Mouse (Mus musculus): ENCODE data around the gene Lrpprc.

DNA sequence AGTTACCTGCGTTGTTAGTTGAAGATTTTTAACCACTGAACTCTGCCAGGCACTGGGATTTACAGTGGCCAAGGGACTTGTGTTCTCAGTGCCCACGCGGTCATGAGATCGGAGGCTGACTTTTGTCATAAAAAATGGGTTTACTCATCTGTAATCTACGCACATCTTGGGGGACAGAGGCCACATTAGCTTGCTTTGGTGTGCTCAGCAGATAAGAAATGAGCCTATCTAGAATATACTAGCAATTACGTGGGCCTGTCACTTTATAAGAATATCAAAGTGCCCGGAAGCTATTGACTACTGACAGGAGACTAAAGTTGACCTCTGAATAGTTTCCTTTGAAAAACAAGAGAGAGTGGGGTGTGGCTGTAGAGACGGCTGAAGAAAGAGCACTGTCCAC is 131.6 kb downstream of the Lrpprc start:
- TF ChIP-seq CTCF (IDR thresholded peaks at IDR 0.05; ENCODE audit: control insufficient read depth, insufficient read depth, insufficient replicate concordance, low read depth, low read length), result no peak
- TF ChIP-seq POLR2A (IDR thresholded peaks at IDR 0.05; ENCODE audit: control insufficient read depth, low read depth, low read length), result no peak
